Mouse (Mus musculus) forebrain, postnatal 0 days (tissue): ENCODE data around the gene Mfap2. TPM values are rescaled to one million over a fixed set of nuclear protein-coding genes. Genes with fewer than 3 reads are reported as not detected.

ENCODE experiments used
- ATAC-seq: fragments of 200-750 bp; cut with Nextera tagmentation; 2 replicates; pipeline ENCODE4 v1.8.0; 2017; ENCODE audit warnings: mild to moderate bottlenecking, moderate library complexity
- DNase-seq: peaks from one replicate; pipeline ENCODE4 v3.0.0-alpha.2; 2015
- H3K27ac ChIP-seq: fragments of 300-500 bp; sonication (generic); 2 replicates; pipeline ENCODE4 v1.5.1; 2014; ENCODE audit warnings: low read depth, mild to moderate bottlenecking, antibody characterized with exemption, low read length, moderate library complexity, mixed read lengths
- H3K27me3 ChIP-seq: fragments of 300-500 bp; sonication (generic); 2 replicates; pipeline ENCODE4 v1.6.1; 2014; ENCODE audit warnings: mild to moderate bottlenecking, low read length, mixed read lengths; ENCODE audit not compliant: insufficient read depth
- H3K36me3 ChIP-seq: fragments of 300-500 bp; sonication (generic); 2 replicates; pipeline ENCODE4 v1.6.1; 2014; ENCODE audit warnings: mild to moderate bottlenecking, moderate library complexity; ENCODE audit not compliant: insufficient read depth
- H3K4me1 ChIP-seq: fragments of 300-500 bp; sonication (generic); 2 replicates; pipeline ENCODE4 v1.6.1; 2014; ENCODE audit warnings: antibody characterized with exemption; ENCODE audit not compliant: insufficient read depth
- H3K4me2 ChIP-seq: fragments of 300-500 bp; sonication (generic); 2 replicates; pipeline ENCODE4 v1.6.1; 2014; ENCODE audit warnings: low read depth, mild to moderate bottlenecking, moderate library complexity
- H3K4me3 ChIP-seq: fragments of 300-500 bp; sonication (generic); 2 replicates; pipeline ENCODE4 v1.5.1; 2014; ENCODE audit warnings: low read depth, low read length, mixed read lengths
- H3K9ac ChIP-seq: fragments of 300-500 bp; sonication (generic); 2 replicates; pipeline ENCODE4 v1.6.1; 2014; ENCODE audit warnings: mild to moderate bottlenecking
- H3K9me3 ChIP-seq: fragments of 300-500 bp; sonication (generic); 2 replicates; pipeline ENCODE4 v1.6.1; 2016; ENCODE audit warnings: low read length
- CTCF ChIP-seq: sonication (generic); IDR thresholded peaks from 2 replicates; pipeline ENCODE4 v1.5.1; 2016; ENCODE audit warnings: antibody characterized with exemption, control low read depth, low read depth
- WGBS: fragments of 180-500 bp; shearing (Covaris S2); extraction: QIAGEN DNeasy Blood & Tissue Kit; methylation state at CpG from one replicate; pipeline ENCODE4 v1.1.7; 2014; 5-methylcytosine and 5-hydroxymethylcytosine counted together
- polyA plus RNA-seq: library from polyadenylated mRNA; unstranded; fragments of >200 nt; fragmentation: Nextera tagmentation; extraction: Ambion mirVana; gene quantifications from 2 replicates; pipeline ENCODE4 v1.2.1, GENCODE M21; 2015
- total RNA-seq: library from RNA; depleted of rRNA; stranded (reverse); fragments of >200 nt; gene quantifications from 2 replicates; pipeline ENCODE4 v1.2.3, GENCODE M21; 2014

The Mfap2 gene
- total and polyA plus RNA-seq, 2 experiments from 2014 or later: 25.1 to 124 TPM

- no peak overlapping the region for H3K27ac ChIP-seq
- H3K4me3 ChIP-seq: no peak overlapping the region
- no peaks in the 10 kb centered on the region for H3K9me3 ChIP-seq
- no peak for DNase-seq
- H3K36me3 ChIP-seq: peaks cover 25% of the 10 kb centered on the region
- no peaks in the 10 kb centered on the region for H3K27me3 ChIP-seq
- no peak overlapping the region; the same call in 1 of the 2 replicates for H3K4me2 ChIP-seq
- WGBS: 62% methylated on average over 7 of the region's 7 CpGs
- H3K4me1 ChIP-seq: peaks cover 15% of the 10 kb centered on the region
- no peak for ATAC-seq
- TF ChIP-seq CTCF: no peak
- H3K9ac ChIP-seq: 0 out of 2 replicates have a peak overlapping the region, but pooled peaks have one; percentile 3
These were observed 21.4 kb upstream of the Mfap2 start for GRCm38 (mm10) chr4:140988706-140989290.

GRCm38 (mm10) chr4:140989447-140989846 is 20.8 kb upstream of the Mfap2 start:
- H3K4me1 ChIP-seq: peaks cover 15% of the 10 kb centered on the region
- H3K9ac ChIP-seq: no peak overlapping the region
- no peak for TF ChIP-seq CTCF

GRCm38 (mm10) chr4:140992215-140992614 is 18.0 kb upstream of the Mfap2 start:
- Histone ChIP-seq H3K4me2 (no peak overlapping the region), H3K9ac (no peak overlapping the region), H3K9me3 (no peaks in the 10 kb centered on the region), H3K27ac (no peak overlapping the region), H3K36me3 (peaks cover 59% of the 10 kb centered on the region), H3K4me1 (peaks cover 15% of the 10 kb centered on the region), H3K27me3 (no peaks in the 10 kb centered on the region), H3K4me3 (no peak overlapping the region)
- no peak for TF ChIP-seq CTCF
- no peak for DNase-seq
- 74% methylated on average over 20 of the region's 20 CpGs for WGBS
- no peak for ATAC-seq

More at GRCm38 (mm10) chr4:140989447-140989846, 20.8 kb upstream of the Mfap2 start:
- Histone ChIP-seq H3K4me2 (no peak overlapping the region), H3K27me3 (no peaks in the 10 kb centered on the region), H3K27ac (no peak overlapping the region), H3K4me3 (no peak overlapping the region), H3K36me3 (peaks cover 31% of the 10 kb centered on the region), H3K9me3 (no peaks in the 10 kb centered on the region)
- ATAC-seq (no peak), DNase-seq (no peak)
- WGBS: 93% methylated on average over 14 of the region's 14 CpGs

DNA sequence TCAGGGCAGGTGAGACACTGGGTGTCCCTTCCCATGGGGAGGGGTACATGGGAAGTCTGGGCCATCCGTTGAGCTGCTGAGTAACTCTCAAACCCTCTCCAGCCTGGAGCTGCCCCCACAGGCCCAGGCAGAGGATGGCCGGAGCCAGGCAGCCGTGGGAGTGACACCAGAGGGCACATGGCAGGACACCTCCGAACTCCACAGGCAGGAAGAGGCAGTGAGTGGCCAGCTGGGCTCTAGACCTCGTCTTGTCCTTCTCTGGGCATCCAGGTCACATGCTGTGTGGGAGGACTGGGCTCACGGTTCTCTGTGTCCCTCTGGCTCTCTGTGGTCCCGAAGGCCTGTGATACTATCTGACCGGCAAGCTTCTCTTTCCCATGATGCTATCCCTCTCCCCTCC is 16.4 kb upstream of the Mfap2 start:
- H3K4me3 ChIP-seq: no peak overlapping the region
- 87% methylated on average over 8 of the region's 8 CpGs for WGBS
- H3K9ac ChIP-seq: no peak overlapping the region
- no peak for DNase-seq
- H3K4me1 ChIP-seq: peaks cover under 1% of the 10 kb centered on the region; the same call in 1 of the 2 replicates
- no peak overlapping the region for H3K4me2 ChIP-seq
- no peak for ATAC-seq
- TF ChIP-seq CTCF: no peak
- no peaks in the 10 kb centered on the region for H3K27me3 ChIP-seq
- no peak overlapping the region for H3K27ac ChIP-seq
- H3K36me3 ChIP-seq: peaks cover 71% of the 10 kb centered on the region
- H3K9me3 ChIP-seq: no peaks in the 10 kb centered on the region

DNA sequence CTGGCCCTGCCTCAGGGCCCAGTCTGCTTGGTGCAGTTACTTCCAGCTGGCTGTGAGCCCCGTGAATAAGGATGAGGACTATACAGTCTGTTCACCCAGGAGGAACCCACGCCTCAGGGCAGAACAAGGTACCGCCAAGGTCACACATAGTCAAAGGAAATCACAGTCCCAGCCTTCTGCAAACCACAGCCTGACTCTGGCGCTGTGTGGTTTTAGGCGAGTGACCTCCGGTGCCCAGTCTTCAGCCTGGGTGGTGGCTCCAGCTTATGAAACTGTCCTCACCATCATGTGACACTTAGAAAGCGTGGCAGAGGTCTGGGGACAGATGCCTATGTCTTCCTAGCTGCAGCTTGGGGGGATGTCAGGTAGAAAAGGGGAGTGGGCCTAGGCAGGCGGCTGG is 14.4 kb upstream of the Mfap2 start:
- H3K36me3 ChIP-seq: peaks cover 84% of the 10 kb centered on the region
- H3K27me3 ChIP-seq: no peaks in the 10 kb centered on the region
- no peak overlapping the region for H3K27ac ChIP-seq
- no peak for TF ChIP-seq CTCF
- no peak overlapping the region for H3K4me3 ChIP-seq
- ATAC-seq (no peak), DNase-seq (no peak)
- H3K9me3 ChIP-seq: no peaks in the 10 kb centered on the region
- H3K4me2 ChIP-seq: no peak overlapping the region
- H3K4me1 ChIP-seq: no peaks in the 10 kb centered on the region
- H3K9ac ChIP-seq: no peak overlapping the region
- WGBS: 88% methylated on average over 8 of the region's 8 CpGs

- no peaks in the 10 kb centered on the region for H3K4me1 ChIP-seq
- H3K27ac ChIP-seq: no peak overlapping the region
- no peaks in the 10 kb centered on the region for H3K27me3 ChIP-seq
- ATAC-seq: no peak
- DNase-seq: no peak
- no peak overlapping the region for H3K4me2 ChIP-seq
- WGBS: 94% methylated on average over 9 of the region's 9 CpGs
- no peak overlapping the region for H3K4me3 ChIP-seq
- TF ChIP-seq CTCF: no peak
- peaks cover 94% of the 10 kb centered on the region for H3K36me3 ChIP-seq
- no peak overlapping the region for H3K9ac ChIP-seq
- H3K9me3 ChIP-seq: no peaks in the 10 kb centered on the region
These were observed 13.4 kb upstream of the Mfap2 start for GRCm38 (mm10) chr4:140996812-140997211.

- Histone ChIP-seq H3K9ac (no peak overlapping the region), H3K27me3 (no peaks in the 10 kb centered on the region), H3K36me3 (peaks cover 76% of the 10 kb centered on the region), H3K4me2 (no peak overlapping the region), H3K9me3 (no peaks in the 10 kb centered on the region), H3K4me3 (no peak overlapping the region), H3K27ac (no peak overlapping the region), H3K4me1 (peaks cover 5% of the 10 kb centered on the region; the same call in 1 of the 2 replicates)
- ATAC-seq (no peak), DNase-seq (no peak)
- peak; percentile 49 for TF ChIP-seq CTCF
- WGBS: 91% methylated on average over 13 of the region's 13 CpGs
These were observed 4.2 kb upstream of the Mfap2 start for GRCm38 (mm10) chr4:141005983-141006382.
